Mouse (Mus musculus): ENCODE measurements around the gene Galnt17.

GRCm38 (mm10) chr5:131231060-131231459 lies 77.2 kb downstream of the Galnt17 start:
- TF ChIP-seq EP300 (IDR thresholded peaks at IDR 0.05; ENCODE audit: insufficient read depth, low read depth, low read length) (peak; percentile 84), CTCF (IDR thresholded peaks at IDR 0.05) (no peak)
